Mouse (Mus musculus) hindbrain, embryonic 16.5 days (tissue): Measurements from ENCODE around the gene Camp. TPM values are rescaled to one million over a fixed set of nuclear protein-coding genes. Genes with fewer than 3 reads are reported as not detected.
A peak's percentile ranks its signal among the peaks of the same experiment; 100 is the strongest.

Source experiments
- ATAC-seq: fragments of 200-750 bp; cut with Nextera tagmentation; 2 replicates; pipeline ENCODE4 v1.8.0; 2017; ENCODE audit warnings: moderate TSS enrichment, moderate library complexity
- H3K27ac ChIP-seq: fragments of 300-500 bp; sonication (generic); 2 replicates; pipeline ENCODE4 v1.5.1; 2014; ENCODE audit warnings: low read depth, mild to moderate bottlenecking, control low read depth, low read length, moderate library complexity
- H3K27me3 ChIP-seq: fragments of 300-500 bp; sonication (generic); replicated peaks from 2 replicates; pipeline ENCODE4 v1.6.1; 2014; ENCODE audit warnings: low read length; ENCODE audit not compliant: control insufficient read depth, insufficient read depth
- H3K36me3 ChIP-seq: fragments of 300-500 bp; sonication (generic); 2 replicates; pipeline ENCODE4 v1.6.1; 2014; ENCODE audit warnings: mild to moderate bottlenecking, low read length, moderate library complexity, mixed read lengths; ENCODE audit not compliant: control insufficient read depth, insufficient read depth
- H3K4me1 ChIP-seq: fragments of 300-500 bp; sonication (generic); 2 replicates; pipeline ENCODE4 v1.6.1; 2014; ENCODE audit warnings: low read depth, low read length; ENCODE audit not compliant: control insufficient read depth, insufficient read depth
- H3K4me2 ChIP-seq: fragments of 300-500 bp; sonication (generic); 2 replicates; pipeline ENCODE4 v1.6.1; 2014; ENCODE audit warnings: mild to moderate bottlenecking, low read length, control low read depth, moderate library complexity
- H3K4me3 ChIP-seq: fragments of 300-500 bp; sonication (generic); 2 replicates; pipeline ENCODE4 v1.5.1; 2014; ENCODE audit warnings: mild to moderate bottlenecking, low read length, control low read depth, moderate library complexity
- H3K9ac ChIP-seq: fragments of 300-500 bp; sonication (generic); 2 replicates; pipeline ENCODE4 v1.6.1; 2014; ENCODE audit warnings: low read depth, mild to moderate bottlenecking, control low read depth, low read length, moderate library complexity
- H3K9me3 ChIP-seq: fragments of 300-500 bp; sonication (generic); 2 replicates; pipeline ENCODE4 v1.6.1; 2014; ENCODE audit warnings: mild to moderate bottlenecking, low read length, moderate library complexity; ENCODE audit not compliant: control insufficient read depth
- WGBS: fragments of 180-500 bp; shearing (Covaris S2); extraction: QIAGEN DNeasy Blood & Tissue Kit; methylation state at CpG from one replicate; pipeline ENCODE4 v1.1.7; 2014; 5-methylcytosine and 5-hydroxymethylcytosine counted together
- polyA plus RNA-seq: library from polyadenylated mRNA; unstranded; fragments of >200 nt; fragmentation: Nextera tagmentation; extraction: Ambion mirVana; gene quantifications from 2 replicates; pipeline ENCODE4 v1.2.1, GENCODE M21; 2015

Gene Camp
- polyA plus RNA-seq, 1 experiment from 2014 or later = 0.64 TPM

- Histone ChIP-seq H3K4me1 (no peaks in the 10 kb centered on the region), H3K9me3 (no peaks in the 10 kb centered on the region), H3K4me3 (no peak overlapping the region), H3K36me3 (no peaks in the 10 kb centered on the region), H3K27me3 (no peaks in the 10 kb centered on the region), H3K27ac (no peak overlapping the region), H3K4me2 (peak overlapping the region; percentile 50), H3K9ac (no peak overlapping the region; the same call in 1 of the 2 replicates)
- 15% methylated on average over 20 of the region's 20 CpGs for WGBS
- ATAC-seq = peak; percentile 65; the same call in 1 of the 2 replicates
Measured at GRCm38 (mm10) chr9:109862397-109863044, 13.1 kb upstream of the Camp start.

GRCm38 (mm10) chr9:109855947-109856346 lies 6.5 kb upstream of the Camp start:
- H3K4me2 ChIP-seq = no peak overlapping the region
- H3K9ac ChIP-seq = no peak overlapping the region
- H3K4me1 ChIP-seq = no peaks in the 10 kb centered on the region
- H3K9me3 ChIP-seq = no peaks in the 10 kb centered on the region
- H3K27me3 ChIP-seq = no peaks in the 10 kb centered on the region
- H3K36me3 ChIP-seq = no peaks in the 10 kb centered on the region
- H3K4me3 ChIP-seq = no peak overlapping the region
- WGBS = 84% methylated on average over 6 of the region's 6 CpGs
- no peak for ATAC-seq
- H3K27ac ChIP-seq = no peak overlapping the region

GRCm38 (mm10) chr9:109854341-109854740 lies 4.9 kb upstream of the Camp start:
- no peaks in the 10 kb centered on the region for H3K9me3 ChIP-seq
- H3K36me3 ChIP-seq = no peaks in the 10 kb centered on the region
- no peak overlapping the region for H3K4me3 ChIP-seq
- H3K4me2 ChIP-seq = no peak overlapping the region
- H3K27ac ChIP-seq = no peak overlapping the region
- H3K9ac ChIP-seq = no peak overlapping the region
- 84% methylated on average over 2 of the region's 2 CpGs for WGBS
- H3K4me1 ChIP-seq = no peaks in the 10 kb centered on the region
- no peaks in the 10 kb centered on the region for H3K27me3 ChIP-seq
- no peak for ATAC-seq

GRCm38 (mm10) chr9:109850099-109850498 lies 682 bp upstream of the Camp start:
- Histone ChIP-seq H3K4me3 (no peak overlapping the region), H3K4me2 (no peak overlapping the region), H3K4me1 (no peaks in the 10 kb centered on the region), H3K9ac (no peak overlapping the region), H3K27me3 (no peaks in the 10 kb centered on the region), H3K27ac (no peak overlapping the region), H3K9me3 (no peaks in the 10 kb centered on the region), H3K36me3 (no peaks in the 10 kb centered on the region)
- 88% methylated on average over 5 of the region's 5 CpGs for WGBS
- no peak for ATAC-seq

GRCm38 (mm10) chr9:109833088-109833412 lies 16.4 kb downstream of the Camp start:
- peak overlapping the region; percentile 58 for H3K4me3 ChIP-seq
- H3K27me3 ChIP-seq = no peaks in the 10 kb centered on the region
- H3K9ac ChIP-seq = peak overlapping the region; percentile 71
- ATAC-seq = peak; percentile 63
- peaks cover 9% of the 10 kb centered on the region for H3K4me1 ChIP-seq
- no peaks in the 10 kb centered on the region for H3K9me3 ChIP-seq
- WGBS = 14% methylated on average over 6 of the region's 6 CpGs
- H3K36me3 ChIP-seq = no peaks in the 10 kb centered on the region
- H3K4me2 ChIP-seq = peak overlapping the region; percentile 83
- no peak overlapping the region; the same call in 1 of the 2 replicates for H3K27ac ChIP-seq

GRCm38 (mm10) chr9:109832391-109833087 lies 16.9 kb downstream of the Camp start, which contains the start of gene Nme6:
TSS of gene Nme6 (plus strand) at chr9:109832749.
- WGBS = under 1% methylated on average over 30 of the region's 32 CpGs
- H3K4me2 ChIP-seq = peak within 1 kb of the TSS; percentile 83
- peak within 1 kb of the TSS; percentile 71 for H3K9ac ChIP-seq
- H3K27ac ChIP-seq = peak within 1 kb of the TSS; percentile 84
- peak; percentile 98 for ATAC-seq
- no peaks in the 10 kb centered on the region for H3K27me3 ChIP-seq
- peaks cover 9% of the 10 kb centered on the region for H3K4me1 ChIP-seq
- H3K9me3 ChIP-seq = no peaks in the 10 kb centered on the region
- no peaks in the 10 kb centered on the region for H3K36me3 ChIP-seq
- peak within 1 kb of the TSS; percentile 58 for H3K4me3 ChIP-seq

- Histone ChIP-seq H3K27me3 (no peaks in the 10 kb centered on the region), H3K9me3 (no peaks in the 10 kb centered on the region), H3K9ac (no peak overlapping the region), H3K36me3 (no peaks in the 10 kb centered on the region), H3K27ac (no peak overlapping the region), H3K4me3 (no peak overlapping the region), H3K4me2 (no peak overlapping the region), H3K4me1 (no peaks in the 10 kb centered on the region)
- 76% methylated on average over 5 of the region's 5 CpGs for WGBS
- ATAC-seq = no peak
Measured at GRCm38 (mm10) chr9:109826181-109826580, 23.2 kb downstream of the Camp start.

GRCm38 (mm10) chr9:109825739-109826138 lies 23.7 kb downstream of the Camp start:
- ATAC-seq = no peak
- no peaks in the 10 kb centered on the region for H3K36me3 ChIP-seq
- H3K9ac ChIP-seq = no peak overlapping the region
- WGBS = 75% methylated on average over 4 of the region's 4 CpGs
- no peak overlapping the region for H3K4me2 ChIP-seq
- no peak overlapping the region for H3K27ac ChIP-seq
- no peaks in the 10 kb centered on the region for H3K4me1 ChIP-seq
- H3K9me3 ChIP-seq = no peaks in the 10 kb centered on the region
- H3K27me3 ChIP-seq = no peaks in the 10 kb centered on the region
- no peak overlapping the region for H3K4me3 ChIP-seq

GRCm38 (mm10) chr9:109816341-109816740 lies 33.1 kb downstream of the Camp start:
- Histone ChIP-seq H3K36me3 (no peaks in the 10 kb centered on the region), H3K9me3 (no peaks in the 10 kb centered on the region), H3K9ac (no peak overlapping the region), H3K4me2 (no peak overlapping the region), H3K27ac (no peak overlapping the region), H3K4me3 (no peak overlapping the region), H3K27me3 (no peaks in the 10 kb centered on the region), H3K4me1 (peaks cover 5% of the 10 kb centered on the region; the same call in 1 of the 2 replicates)
- 69% methylated on average over 6 of the region's 6 CpGs for WGBS
- no peak for ATAC-seq
